Mouse (Mus musculus) B cell, adult 2 months (primary cell): ENCODE data around the gene Trmo.

Experiments
- DNase-seq, 2 experiments: peaks; one replicate each; pipeline ENCODE4 v3.0.0; 2022

The Trmo gene

GRCm38 (mm10) chr4:46370406-46370805, 18.8 kb downstream of the Trmo start:
- DNase-seq = no peak

- DNase-seq = no peak
Measured at GRCm38 (mm10) chr4:46369070-46369469, 20.2 kb downstream of the Trmo start.

GRCm38 (mm10) chr4:46367487-46367959, 21.7 kb downstream of the Trmo start:
- no peak for DNase-seq

DNA sequence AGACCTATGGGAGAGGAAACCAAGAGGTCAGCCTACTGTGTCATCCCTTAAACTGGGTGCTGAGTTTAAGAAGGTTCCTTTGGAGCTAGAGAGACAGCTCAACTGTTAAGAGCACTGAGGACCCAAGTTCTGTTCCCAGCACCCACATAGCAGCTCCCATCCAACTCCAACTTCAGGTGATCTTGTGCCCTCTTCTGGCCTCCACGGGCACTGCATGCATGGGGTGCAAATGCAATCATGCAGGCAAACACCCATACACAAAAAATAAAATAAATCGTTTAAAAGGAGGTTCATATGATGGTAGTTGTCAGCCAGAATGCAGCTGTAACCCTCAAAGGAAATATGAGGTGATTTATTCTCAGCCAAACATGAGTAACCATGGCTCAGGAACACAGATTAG, 24.9 kb downstream of the Trmo start:
- DNase-seq = no peak

- DNase-seq = no peak
Measured at GRCm38 (mm10) chr4:46361258-46361657, 28.0 kb downstream of the Trmo start.

GRCm38 (mm10) chr4:46359539-46360253, 29.5 kb downstream of the Trmo start:
- peak; percentile 32 to 42 for DNase-seq

GRCm38 (mm10) chr4:46356351-46357133, 32.7 kb downstream of the Trmo start:
- DNase-seq = peak; percentile 81 to 83

DNA sequence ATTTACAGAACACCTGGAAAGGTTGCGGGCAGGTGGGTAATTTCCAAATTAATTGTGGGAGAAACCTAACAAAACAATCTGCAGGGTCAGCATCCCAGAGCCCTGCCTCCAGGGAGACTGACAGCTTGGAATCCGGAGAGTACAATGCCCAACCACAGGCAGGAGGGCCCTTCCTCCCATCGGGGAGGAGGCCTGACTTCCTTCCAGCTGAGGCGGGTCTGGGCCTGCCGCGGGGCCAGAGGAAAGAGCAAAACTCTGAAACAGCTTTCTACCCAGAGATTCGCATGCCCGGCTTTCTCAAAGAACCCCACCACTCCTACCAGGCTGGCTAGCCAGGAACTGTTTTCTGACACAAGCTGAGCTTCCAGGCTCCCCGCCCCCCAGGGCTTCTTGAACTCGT, 36.2 kb downstream of the Trmo start:
- no peak for DNase-seq

- no peak for DNase-seq
Measured at GRCm38 (mm10) chr4:46349530-46349929, 39.7 kb downstream of the Trmo start.

DNA sequence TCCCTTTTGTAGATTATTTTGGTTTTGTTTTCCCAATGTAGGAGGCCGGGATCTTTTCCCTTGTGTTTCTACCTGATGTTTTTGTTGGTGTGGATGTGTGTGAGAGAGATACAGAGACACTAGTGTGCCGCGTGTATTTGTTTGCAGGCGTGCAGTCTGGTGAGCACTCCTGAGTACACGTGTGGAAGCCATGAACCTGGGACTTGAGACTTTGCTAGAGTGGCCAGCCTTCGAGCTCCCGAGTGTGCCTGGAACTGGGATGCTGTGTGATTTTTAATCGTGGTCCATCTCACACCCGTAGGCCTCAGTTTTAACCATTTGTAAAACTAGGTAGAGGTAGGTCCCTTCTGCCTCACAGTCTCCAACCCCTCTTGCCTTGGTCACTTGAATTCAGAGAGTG, 40.3 kb downstream of the Trmo start:
- DNase-seq = no peak

DNA sequence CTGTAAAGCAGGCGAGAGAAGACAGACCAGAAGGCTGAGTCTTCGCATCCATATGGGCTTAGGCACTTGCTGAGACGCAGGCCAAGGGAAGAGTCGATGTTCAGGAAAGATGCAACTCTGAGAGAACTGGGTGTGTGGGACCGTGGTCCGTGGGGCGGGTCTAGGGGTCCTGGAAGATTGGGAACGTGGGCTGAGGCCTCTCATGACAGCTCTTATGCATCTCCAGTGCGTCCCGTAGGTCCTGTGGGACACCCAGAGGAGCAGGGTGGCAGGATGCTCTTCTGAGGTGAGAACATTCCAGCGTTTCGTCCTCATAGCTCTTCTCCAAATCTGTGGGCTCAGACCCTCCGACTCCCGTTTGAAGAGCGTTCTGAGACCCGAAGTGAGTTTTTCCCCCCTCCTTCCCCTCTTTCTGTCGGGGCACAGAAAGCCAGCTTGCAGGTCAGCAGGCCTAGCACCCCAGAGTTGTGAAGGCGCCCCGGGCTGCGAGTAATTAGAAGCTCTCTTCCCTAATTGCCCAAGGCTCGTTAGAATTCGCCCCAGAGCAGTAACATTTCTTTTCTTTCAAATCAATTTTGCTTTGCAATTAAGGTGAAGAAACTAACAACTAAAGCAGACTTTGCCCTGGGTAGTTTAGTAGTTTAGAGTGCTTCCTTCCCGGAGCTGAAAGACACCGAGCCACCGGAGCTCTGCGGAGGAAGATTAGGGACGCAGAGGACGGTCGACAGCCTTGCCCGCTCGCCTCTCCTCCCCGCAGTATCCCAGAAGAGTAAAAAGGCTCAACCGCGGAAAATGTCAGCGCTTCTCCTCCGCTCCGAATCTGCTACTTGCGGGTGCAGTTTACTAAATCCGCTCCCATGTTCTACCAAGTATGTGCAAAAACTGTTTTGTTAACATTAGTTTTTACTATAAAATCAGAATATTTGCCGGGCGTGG, 41.4 kb downstream of the Trmo start:
- DNase-seq = no peak

- no peak for DNase-seq
Measured at GRCm38 (mm10) chr4:46347141-46347540, 42.1 kb downstream of the Trmo start.

DNA sequence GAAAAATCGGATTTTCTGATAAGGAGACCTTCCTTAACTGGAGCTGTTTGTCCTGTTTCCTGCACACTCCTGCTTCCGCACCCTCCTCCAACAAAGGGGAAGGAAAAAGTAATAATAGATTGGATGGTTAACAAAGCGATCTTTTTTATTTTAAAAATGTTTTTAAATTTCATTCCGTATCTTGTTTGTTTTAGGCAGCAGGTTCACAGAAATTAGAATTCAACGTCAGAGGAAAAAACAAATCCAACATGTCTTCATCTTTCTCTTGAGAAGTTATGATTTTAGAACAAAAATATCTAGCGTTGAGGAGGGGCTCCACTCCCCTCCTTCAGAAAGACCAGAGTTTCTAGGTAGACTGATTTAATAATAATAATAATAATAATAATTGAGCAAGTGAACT, 43.0 kb downstream of the Trmo start:
- DNase-seq = no peak

DNA sequence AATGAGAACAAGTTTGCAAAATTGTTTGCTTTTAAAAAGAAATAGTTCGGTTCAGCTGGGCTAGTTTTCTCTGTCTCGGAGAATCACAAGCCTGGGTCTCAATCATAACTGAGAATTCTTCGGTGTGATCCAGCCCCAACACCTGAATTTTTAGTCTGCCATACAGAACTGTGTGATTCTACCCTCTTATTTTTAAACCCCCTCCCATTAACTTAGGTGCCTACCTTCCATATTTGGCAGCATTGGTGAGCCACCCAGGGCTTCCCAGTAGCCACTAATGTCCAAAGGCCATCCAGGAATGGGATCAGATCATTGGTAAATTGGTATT, 43.5 kb downstream of the Trmo start:
- no peak for DNase-seq

- DNase-seq = peak; percentile 38 to 42
Measured at GRCm38 (mm10) chr4:46345056-46345772, 44.0 kb downstream of the Trmo start.

GRCm38 (mm10) chr4:46344288-46344687, 44.9 kb downstream of the Trmo start:
- DNase-seq = peak; percentile 55 to 59

DNA sequence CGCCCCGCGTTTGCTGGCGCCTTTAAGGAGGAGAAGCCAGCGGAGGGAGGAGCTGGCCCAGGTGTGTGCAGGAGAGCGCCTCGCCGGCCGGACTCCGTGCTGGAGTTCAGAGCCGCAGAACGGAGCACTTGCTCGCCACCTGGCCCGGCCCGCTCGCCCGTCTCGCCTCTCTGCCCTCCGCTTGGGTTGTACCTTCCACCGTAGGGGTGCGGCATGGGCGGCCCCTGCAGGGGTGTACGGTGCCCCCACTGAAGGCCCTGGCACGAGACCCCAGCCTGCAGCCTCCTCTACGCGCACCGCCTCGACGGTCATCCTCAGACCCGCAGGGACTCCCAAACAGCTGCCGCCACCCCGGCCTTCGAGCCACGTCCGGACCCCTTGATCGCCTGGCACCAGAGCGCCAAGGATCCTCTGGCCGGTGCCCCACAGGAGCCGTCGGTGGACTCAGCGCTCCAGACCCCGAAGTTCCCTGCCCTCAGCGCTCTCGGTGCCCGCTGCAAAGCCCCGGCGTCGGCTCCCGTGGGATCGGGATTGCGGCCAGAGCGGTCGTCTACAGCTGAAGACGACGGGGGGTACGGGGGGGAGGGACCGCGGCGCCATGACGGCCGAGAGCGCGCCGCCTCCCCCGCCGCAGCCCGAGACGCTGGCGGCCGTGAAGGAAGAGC, 45.5 kb downstream of the Trmo start, which contains the start of gene Foxe1:
Foxe1 (plus strand) TSS at position 14 of the 665 bp plus-strand sequence.
- no peak for DNase-seq

DNA sequence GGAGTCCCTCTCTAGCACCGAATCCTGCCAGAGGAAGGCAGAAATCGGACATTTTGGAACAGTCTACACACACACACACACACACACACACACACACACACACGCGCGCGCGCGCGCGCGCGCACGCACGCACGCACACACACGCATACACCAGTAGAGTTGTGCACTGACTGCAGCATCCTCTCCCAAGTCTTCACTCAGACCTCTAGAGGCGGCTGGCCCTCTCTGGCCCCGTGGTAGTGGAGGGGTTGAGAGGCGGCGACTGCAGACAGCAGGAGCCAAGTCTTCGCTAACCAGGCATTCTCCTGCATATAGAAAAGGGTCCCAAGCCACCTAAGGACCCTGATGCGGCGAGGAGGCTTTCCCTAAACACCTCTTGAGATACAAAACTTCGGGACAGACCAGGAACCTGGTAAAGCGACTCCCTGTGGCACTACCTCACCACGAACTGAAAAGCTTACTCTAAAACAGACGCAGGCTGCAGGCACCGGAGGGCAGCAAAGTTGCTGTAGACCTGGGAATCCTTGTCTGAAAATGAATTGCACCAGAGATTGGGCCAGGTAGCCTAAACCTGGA, 46.4 kb downstream of the Trmo start:
- no peak for DNase-seq

- no peak for DNase-seq
Measured at GRCm38 (mm10) chr4:46341831-46342680, 47.2 kb downstream of the Trmo start.

- no peak for DNase-seq
Measured at GRCm38 (mm10) chr4:46339584-46339983, 49.7 kb downstream of the Trmo start.

GRCm38 (mm10) chr4:46339026-46339425, 50.2 kb downstream of the Trmo start:
- DNase-seq = no peak
